Mouse (Mus musculus): Measurements from ENCODE around the gene Olfr605.
"Not testable (repeated sequence)": the region's sequence is repeated elsewhere in the genome, so short reads cannot be mapped to it uniquely, and the experiment has no call there.

Gene Olfr605

GRCm38 (mm10) chr7:103445339-103445738 is at the start of gene Olfr605:
TSS of gene Olfr605 (minus strand) at chr7:103445439.
- no peak for DNase-seq

DNA sequence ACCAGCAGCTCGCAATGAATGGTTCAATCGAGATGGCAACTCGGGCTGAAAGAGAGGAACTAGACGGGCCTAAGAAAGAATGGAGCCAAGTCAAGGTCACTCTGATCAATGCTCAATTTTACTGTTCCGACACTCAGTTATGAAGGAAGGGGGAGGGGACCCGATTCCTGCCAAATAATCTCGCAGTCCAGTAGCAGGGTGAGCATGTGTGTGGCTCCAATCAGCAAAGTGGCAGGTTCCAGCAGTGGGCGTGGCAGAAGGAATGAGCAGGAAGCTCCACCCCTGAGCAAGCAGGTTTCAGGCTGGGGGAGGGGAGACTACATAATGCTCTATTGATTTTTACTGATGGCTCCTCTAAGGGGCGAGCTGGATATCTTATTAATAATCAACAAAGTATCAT is 31.9 kb upstream of the Olfr605 start:
- DNase-seq = not testable (repeated sequence)

- DNase-seq = no peak
These were observed 24.3 kb upstream of the Olfr605 start, which contains the start of gene Olfr608 for GRCm38 (mm10) chr7:103469577-103469976. TSS of gene Olfr608 (plus strand) at chr7:103469877.

GRCm38 (mm10) chr7:103460590-103460989 is 15.4 kb upstream of the Olfr605 start:
- DNase-seq = no peak

DNA sequence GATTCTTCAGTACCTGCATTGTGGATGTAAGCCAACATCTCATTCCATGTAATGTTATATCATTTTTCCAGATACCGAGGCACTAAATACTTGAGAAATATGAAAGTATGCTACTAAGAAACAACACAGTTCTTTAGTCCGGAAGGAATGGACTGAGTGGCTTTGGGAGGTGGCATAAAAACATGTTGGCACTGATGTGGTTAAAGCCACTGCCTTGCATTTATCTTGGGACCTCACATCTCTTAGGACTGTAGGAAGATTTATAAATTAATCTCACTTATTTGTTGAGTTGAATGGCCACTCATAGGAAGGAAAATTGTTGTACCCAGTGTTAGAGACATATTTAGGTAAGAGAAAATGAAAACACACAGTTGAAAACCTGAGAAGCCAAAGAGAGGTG is 3.5 kb upstream of the Olfr605 start, which contains the start of gene Olfr606:
TSS of gene Olfr606 (plus strand) at position 301 of the 400 bp plus-strand sequence.
- no peak for DNase-seq

- DNase-seq = not testable (repeated sequence)
These were observed 30.5 kb downstream of the Olfr605 start, which contains the start of gene Usp17lc for GRCm38 (mm10) chr7:103414772-103415171. TSS of gene Usp17lc (plus strand) at chr7:103415072.

- not testable (repeated sequence) for DNase-seq
These were observed 38.7 kb downstream of the Olfr605 start for GRCm38 (mm10) chr7:103406521-103407055.

GRCm38 (mm10) chr7:103398981-103399380 is 46.3 kb downstream of the Olfr605 start:
- no peak for DNase-seq

- DNase-seq = no peak
These were observed 47.5 kb downstream of the Olfr605 start for GRCm38 (mm10) chr7:103397758-103398157.

Measured in lung, postnatal 36 days (tissue).